Mouse (Mus musculus) ovary, adult 18-20 months (tissue): ENCODE measurements at regions not wholly inside any gene's neighbourhood (a gene's known extent, or its start where the extent isn't known, plus 50 kb on each side); places are given as distances from the start of the nearest gene placed in this dataset.

Experiments used
- DNase-seq: peaks from one replicate; pipeline ENCODE4 v3.0.0; 2022; ENCODE audit warnings: low spot score, mixed read lengths

- no peak for DNase-seq
Measured at GRCm38 (mm10) chr5:28553543-28553942, 86.5 kb upstream of the Shh start.

- DNase-seq: no peak
Measured at GRCm38 (mm10) chr5:28530202-28530855, 63.3 kb upstream of the Shh start.

GRCm38 (mm10) chr5:28526435-28526834 lies 59.4 kb upstream of the Shh start:
- DNase-seq: no peak

GRCm38 (mm10) chr5:28520800-28521707 lies 54.0 kb upstream of the Shh start:
- peak; percentile 17 for DNase-seq

- DNase-seq: no peak
Measured at GRCm38 (mm10) chr5:28519059-28519543, 52.0 kb upstream of the Shh start.
